Mouse (Mus musculus): Measurements from ENCODE around the gene Paqr6.

Gene Paqr6

DNA sequence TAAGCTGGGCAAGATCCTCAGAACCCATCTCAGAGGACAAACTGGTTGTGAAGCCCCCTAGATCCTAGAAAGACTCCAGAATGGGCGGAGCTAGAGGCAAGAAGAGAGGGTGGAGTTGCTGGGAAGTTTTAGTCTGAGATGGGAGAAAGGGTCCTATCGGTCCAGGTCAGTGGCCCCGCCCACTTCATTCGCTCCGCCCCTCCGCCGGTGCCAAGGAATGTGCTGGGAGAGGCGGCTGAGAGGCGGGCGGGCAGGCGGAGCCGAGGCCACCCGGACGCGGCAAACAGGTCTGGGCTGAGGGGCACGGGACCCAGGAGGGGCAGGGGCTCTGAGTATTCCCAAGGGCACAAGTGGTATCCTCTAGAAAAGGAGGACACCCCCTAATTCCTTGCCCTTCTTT is at the start of gene Paqr6:
TSS of gene Paqr6 (plus strand) at position 248 of the 400 bp plus-strand sequence.
- DNase-seq (ENCODE audit: low spot score in 2 of 2), result peak in 1 of 2 experiments; percentile 50

DNA sequence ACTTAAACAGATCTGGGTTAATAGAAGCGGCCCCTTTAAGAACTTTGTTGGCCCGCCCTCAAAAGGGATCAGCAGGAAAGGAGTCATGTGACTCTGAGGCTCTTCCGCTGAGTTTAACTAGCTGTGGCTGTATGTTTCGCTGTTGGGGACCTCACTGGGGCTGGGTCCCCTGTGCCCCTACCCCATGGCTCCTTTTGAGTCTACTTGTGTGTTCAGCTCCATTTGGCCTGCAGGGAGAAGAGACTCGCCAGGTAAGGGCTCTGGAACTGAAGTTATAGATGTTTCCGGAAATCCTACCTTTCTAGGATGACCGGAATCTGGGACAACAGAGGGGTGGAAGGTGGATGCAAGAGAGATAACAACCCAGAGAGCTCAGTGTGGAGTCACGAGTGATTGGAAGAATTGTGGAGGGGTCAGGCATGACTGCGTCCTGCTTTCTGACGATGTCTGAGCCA is 39.4 kb upstream of the Paqr6 start, which contains the start of gene Glmp:
TSS of gene Glmp (plus strand) at position 73 of the 455 bp plus-strand sequence.
- DNase-seq (ENCODE audit: low spot score in 2 of 2), result peak in 1 of 2 experiments; percentile 30

DNA sequence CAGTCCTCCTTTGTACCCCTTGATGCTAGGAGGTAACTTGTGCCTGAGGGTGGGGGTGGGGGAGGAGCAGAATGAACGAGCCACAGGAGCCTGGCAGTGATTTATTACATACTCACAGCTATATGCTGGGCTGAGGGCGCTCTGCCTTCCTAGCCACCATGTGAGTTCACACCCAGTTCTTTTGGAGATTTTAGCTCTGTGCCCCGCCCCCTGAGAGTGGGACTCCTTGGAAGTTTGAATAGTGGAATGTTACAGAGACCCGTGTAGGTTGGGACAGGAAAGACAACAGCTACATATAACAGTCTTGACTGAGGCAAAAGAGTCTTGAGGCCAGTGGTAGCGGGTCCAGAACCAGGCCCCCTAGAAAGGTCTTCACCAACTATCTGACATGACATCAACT is 35.4 kb upstream of the Paqr6 start:
- DNase-seq (ENCODE audit: low spot score in 2 of 2), result no peak

DNA sequence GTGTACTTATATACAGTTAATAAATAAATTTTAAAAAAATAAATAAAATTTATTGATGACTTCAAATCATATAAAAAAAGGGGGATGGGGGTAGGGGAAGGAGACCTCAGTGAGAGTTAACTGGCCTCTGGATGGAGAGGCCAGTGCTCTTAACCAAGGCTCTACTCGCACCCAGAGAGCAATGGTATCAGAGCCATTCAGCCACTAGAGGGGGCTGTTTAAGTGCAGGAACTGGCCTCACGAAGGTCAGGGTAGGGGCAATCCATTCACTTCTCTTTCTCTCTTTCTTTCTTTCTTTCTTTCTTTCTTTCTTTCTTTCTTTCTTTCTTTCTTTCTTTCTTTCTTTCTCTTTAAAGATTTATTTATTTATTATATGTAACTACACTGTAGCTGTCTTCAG is 33.1 kb upstream of the Paqr6 start:
- DNase-seq (ENCODE audit: low spot score in 2 of 2), result no peak

DNA sequence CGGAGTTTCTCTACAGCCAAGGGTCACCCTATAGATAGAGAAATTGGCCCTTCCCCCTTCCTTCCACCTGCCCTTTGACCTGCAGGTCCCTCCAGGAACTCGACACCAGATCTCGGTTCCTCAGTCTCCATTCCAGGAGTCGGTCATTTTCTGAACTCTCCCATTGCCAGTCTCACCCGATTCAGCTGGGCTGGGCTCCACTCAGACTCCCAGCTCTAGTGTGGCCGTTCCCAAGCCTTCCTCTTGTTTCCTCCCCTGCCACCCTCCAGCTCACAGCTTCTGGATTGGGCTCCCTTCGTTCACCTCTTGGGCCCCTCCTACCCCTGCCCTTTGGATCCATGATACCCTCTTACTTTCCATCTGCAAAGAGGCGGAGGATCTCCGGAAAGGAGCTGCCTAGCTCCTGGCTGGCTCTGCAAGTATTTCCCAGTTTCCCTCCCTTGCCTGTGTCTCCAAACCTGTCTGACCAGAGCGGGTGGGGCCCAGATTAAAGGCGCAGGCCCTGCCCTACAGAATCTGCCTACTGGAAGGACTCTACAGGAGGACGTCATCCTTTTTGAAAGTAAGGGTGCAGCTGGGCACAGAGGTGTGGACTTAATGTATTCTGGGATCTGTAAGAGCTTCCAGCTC is 30.2 kb upstream of the Paqr6 start:
- no peak for DNase-seq (ENCODE audit: low spot score in 2 of 2)

DNA sequence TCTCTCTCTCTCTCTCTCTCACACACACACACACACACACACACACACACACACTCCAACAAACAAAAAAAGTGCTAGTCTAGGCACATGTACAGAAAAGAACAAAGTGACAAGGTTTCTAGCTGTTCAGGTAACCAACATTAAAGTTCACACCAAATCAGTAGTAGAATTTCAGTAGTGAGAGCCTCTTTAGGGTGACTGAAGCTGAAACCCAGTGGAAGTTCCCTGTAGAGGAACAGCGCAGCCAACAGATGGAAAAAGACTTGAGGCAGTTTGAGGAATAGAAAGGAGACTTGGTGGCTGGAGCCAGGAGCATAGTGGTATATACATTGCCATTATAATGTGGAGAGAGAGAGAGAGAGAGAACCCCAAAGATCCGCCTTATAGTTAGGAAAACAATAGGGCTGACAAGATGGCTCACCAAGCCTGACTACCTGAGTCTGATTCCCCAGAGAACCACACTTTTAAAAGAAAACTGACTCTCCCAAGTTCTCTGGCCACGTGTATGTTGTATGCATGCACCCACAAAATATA is 29.4 kb upstream of the Paqr6 start:
- no peak for DNase-seq (ENCODE audit: low spot score in 2 of 2)

DNA sequence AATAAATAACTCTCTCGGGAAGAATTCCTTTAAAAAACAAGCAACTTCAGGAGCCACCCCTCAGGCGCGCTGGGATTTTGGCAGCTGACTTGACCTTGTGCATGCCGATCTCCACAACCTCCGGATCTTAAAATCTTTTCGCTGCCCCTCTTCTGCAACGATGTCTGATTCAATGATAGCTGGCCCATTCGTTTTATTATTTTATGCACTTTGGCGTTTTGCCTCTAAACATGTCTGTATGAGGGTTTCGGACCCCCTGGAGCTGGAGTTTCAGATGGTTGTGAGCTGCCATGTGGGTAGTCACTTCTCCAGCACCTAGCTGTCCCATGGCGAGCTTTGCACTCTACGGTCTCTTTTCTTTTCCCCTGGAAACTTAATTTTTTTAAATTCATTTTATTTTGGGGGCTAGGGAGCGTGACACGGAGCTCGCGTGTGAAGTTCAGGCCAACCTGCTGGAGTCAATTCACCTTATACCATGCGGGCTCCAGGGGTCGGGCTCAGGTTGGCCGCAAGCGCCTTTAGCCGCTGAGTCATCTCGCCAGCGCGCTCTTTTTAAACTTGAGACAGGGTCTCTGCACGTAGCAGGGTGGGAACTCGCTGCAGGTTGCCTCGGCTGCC is 28.8 kb upstream of the Paqr6 start:
- no peak for DNase-seq (ENCODE audit: low spot score in 2 of 2)

DNA sequence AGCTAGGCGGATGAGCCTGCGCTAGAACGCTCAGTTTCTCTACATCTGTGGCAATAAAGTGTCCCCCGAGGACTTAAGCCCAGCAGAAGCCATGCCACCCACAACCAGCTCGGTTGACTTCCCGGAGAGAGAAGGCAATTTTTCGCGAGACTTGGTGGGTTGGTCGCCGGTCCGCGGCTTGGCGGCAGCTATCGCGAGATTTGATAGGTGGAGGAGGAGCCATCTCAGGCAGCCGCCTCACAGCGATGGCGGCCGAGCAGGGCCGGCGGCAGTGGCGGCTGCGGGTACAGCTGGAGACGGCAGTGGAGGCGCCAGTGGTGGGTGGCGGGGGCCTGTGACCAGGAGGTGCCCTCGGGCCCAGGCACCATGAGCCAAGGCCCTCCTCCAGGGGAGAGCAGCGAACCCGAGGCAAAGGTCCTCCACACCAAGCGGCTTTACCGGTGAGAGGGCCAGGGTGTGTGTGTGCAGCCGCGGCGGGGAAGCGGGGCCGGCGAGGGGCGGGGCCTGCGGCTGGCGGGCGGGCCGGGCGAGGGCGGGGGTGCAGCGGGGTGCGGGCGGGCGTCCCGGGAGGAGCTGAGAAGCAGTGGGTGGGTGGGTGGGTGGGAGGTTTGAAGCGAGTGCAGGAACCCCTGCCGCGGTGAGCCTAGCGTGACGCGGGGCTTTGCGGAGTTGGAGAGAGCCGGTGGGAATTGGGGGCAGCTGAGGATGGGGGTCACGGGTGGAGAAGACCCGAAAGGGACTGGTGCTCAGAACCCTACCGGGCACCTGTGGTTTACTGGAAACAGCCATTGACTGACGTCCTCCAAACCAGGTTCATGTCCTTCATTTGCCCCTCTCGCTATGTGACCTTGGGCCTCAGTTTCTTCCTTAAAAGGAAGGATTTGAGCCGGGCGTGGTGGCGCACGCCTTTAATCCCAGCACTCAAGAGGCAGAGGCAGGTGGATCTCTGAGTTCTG is 28.0 kb upstream of the Paqr6 start, which contains the start of the genes Tmem79 and Smg5:
TSS of gene Tmem79 (minus strand) at position 91 of the 956 bp plus-strand sequence.
TSS of gene Smg5 (plus strand) at position 203 of the 956 bp plus-strand sequence.
- peak; percentile 88 to 95 for DNase-seq (ENCODE audit: low spot score in 2 of 2)

DNA sequence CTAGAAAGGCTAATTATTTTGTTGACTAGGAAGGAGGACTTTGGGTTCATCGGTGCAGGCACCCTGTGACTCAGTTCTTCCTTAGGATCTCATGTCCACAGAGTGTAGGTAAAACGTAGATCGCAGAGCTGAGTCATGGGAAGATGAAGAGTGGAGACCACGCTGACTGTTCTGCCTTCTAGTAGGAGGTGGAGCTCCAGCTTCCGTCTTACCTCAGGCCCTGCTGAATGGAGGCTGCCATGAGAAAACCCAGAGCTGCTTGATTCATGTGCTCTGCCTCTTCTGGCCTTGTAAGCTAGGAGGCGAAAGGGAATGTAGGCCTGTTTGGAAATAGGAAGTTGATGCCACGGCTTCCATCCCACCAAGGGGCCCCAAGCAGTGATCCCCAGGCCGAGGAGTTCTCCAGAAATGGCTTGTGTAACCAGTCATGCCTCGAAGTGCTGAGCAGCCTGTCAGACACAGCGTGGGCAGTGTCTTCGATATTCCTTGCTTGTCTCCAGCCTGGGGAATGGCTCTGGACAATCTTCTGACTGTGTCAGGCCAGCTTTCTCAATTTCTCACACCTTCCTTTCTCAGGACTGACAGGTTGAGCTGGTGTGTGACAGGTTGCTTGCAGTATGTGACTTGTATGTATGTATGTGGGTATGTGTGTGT is 26.9 kb upstream of the Paqr6 start:
- DNase-seq (ENCODE audit: low spot score in 2 of 2), result no peak

DNA sequence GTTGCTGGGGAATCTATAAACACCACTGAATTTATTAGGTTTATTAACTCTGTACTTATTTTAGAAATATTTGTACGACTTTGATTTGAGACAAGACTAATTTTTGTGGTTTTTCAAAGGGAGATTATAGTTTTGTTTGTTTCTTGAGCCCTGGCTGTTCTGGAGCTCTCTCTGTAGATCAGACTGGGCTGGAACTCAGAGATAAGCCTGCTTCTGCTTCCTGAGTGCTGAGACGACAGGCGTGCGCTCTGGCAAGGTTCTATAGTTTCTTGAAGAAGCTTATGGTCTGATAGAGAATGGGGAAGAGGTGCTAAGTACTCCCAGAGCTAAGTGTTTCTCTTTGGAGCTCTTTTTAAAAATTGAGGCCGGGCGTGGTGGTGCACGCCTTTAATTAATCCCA is 26.1 kb upstream of the Paqr6 start:
- DNase-seq (ENCODE audit: low spot score in 2 of 2), result no peak

DNA sequence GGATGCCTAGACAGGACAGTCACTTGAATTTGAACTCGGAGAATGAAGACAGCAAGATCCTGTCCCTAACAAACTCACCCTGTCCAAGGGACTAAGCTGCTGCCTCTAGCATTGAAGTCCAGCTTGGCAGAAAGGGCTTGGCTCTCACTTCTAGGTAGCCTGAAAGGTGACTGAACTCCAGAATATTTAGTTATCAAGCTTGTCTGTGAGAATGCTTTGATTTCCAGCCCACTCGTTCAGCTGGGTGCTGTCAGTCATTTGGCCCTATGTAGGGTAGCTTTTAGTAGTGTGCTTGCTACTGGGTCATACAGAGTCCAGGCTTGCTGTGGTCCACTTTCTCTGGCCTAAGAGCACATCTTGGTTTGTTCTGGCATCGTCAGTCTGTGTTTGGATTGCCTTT is 25.4 kb upstream of the Paqr6 start:
- no peak for DNase-seq (ENCODE audit: low spot score in 2 of 2)

DNA sequence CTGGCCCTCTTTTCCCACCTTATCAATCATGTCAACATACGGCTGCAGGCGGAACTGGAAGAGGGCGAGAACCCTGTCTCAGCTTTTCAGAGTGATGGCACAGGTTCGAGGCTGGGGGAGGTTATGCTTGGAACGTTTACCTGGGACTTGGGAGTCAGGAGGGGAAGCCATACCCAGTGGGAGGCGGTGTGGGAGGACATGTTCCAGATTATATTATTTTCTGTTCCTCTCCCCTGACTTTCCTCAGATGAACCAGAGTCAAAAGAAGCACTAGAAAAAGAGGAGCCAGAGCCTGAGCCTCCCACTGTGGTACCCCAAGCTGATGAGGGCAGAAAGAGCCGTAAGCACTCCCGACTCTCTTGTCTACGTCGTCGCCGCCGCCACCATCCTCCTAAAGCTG is 13.7 kb upstream of the Paqr6 start:
- DNase-seq (ENCODE audit: low spot score in 2 of 2), result no peak

DNA sequence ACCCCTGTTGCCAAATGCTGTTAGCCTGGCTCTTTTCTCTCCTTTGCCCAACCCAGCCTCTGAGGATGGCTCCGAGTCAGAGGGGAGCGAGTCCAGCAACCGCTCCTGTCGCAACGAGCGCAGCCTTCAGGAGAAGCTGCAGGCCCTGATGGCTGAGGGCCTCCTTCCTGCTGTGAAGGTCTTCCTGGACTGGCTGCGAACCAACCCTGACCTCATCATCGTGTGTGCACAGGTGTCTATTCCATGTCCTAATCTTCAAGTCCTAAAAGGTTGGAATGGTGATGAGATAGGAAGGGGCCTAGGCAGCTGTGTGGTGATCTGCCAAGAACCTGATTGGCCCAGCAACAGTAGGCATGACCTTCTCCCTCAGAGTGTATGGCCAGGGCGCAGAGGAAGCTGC is 11.5 kb upstream of the Paqr6 start:
- DNase-seq (ENCODE audit: low spot score in 2 of 2), result no peak

DNA sequence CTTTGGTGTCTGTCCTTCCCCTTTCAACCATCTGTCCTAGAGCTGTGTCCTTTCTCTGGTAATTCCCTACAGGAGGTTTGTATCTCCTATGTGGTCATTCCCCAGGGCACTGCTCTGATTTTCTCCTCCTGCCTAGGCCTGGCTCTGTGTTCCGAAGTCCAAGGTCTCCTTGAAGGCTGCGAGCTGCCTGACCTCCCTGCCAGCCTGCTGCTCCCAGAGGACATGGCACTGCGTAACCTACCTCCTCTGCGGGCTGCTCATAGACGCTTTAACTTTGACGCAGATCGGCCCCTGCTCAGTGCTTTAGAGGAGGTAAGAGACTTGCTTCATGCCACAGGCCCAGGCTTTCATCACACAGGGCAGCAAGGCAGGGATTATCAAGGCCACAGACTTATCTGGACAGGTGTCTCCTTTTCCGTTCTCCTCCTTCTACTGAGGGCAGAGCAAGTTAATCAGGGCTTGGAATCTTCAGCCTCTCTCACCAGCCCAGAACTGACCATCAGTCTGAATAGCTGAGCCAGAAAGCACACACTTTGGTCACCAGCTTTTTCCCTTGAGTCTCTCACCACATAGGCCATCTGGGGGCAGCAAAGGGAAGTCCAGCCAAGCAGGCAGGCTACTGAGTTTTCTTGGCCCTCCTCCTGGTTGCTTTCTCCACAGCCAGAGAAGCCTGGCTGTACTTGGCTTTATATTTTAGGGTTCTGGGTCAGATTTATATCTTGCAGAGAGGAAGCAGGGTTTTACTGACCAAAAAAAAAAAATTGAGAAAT is 9.8 kb upstream of the Paqr6 start:
- no peak for DNase-seq (ENCODE audit: low spot score in 2 of 2)

DNA sequence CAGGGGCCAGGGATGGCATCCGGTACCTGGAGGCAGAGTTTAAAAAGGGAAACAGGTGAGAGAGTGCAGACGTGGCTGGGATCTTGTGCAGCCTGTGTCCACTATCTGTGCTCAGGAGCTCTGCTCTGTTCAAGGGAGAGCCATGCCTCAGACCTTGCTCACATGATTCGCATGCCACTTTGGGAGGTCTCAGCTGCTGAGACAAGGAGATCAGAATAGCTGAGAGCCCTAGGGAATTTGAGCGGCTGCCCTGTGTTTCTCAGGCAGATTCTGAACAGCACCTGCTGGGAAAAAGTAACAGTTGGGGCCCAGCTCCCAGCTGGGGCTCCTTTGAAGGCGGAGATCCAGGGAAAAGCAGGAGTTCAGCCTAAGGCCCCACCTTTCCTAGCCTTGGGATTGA is 4.8 kb upstream of the Paqr6 start:
- DNase-seq (ENCODE audit: low spot score in 2 of 2), result no peak

DNA sequence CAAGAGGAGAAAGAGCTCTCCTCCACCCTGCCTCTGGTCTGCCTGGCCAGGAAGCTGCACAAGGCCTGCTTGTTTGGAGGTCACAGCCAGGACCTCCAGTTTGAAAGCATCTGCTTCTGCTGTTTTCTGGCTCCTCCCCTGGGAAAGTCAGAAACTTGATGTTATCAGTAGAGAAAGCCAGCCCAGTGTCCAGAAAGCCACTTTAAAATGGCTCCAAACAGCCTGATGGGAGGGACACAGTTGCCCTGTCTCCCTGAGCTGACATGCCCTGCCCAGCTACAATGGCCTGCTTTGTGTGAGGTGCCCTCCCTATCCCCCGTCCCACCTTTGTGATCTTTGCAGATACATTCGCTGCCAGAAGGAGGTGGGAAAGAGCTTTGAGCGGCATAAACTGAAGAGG is 4.4 kb upstream of the Paqr6 start:
- no peak for DNase-seq (ENCODE audit: low spot score in 2 of 2)

DNA sequence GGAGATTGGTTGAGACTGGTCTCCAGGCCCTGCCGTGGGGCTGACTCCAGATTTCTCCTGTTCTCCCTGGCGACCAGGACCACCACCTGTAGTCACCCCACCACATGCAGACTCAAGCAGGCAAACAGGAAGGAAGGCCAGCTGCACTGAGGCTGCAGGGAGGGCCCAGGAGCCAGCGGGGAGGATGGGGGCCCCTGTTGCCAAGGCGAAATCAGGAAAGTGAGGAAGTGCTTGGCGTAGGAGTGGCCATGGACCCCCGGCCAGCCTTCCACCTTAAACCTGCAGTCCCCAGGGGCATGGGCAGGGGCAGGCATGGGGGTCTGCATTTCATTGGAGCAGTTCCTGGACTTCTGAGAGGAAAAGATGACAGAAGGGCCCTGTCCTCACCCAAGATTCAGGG is 3.3 kb upstream of the Paqr6 start:
- no peak for DNase-seq (ENCODE audit: low spot score in 2 of 2)

DNA sequence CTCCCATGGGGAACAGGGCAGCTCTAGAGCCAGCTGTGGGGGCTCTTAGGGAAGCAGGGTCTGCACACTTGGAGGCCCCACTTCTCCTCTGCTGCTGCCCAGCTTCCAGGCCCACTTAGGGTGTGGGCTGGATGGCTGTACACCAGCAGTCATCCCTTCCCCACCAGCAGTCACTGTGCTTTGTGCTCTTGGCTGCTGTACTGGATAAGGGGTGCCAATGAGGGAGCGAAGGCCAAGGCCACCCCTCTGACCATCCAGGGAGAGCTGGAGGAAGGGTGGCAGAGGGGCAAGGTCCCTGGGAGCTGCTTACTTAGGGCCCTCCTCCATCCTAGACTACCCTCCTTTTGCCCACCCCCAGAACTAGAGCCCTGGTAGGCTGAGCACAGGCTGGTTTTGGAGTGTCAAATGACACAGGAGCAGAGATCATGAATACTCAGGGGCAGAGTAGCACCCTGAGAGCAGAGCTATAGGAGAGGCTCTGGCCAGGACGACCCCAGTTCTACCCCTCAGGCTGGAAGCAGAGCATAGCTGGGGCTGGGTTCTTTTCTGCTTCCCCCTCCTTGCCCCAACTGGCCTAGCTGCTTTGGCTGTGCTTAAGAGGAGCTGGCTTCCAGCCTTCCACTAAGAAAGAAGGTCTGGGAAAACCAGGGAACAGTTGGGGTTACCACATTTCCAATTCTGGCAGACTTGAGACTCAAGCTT is 2.6 kb upstream of the Paqr6 start:
- no peak for DNase-seq (ENCODE audit: low spot score in 2 of 2)

DNA sequence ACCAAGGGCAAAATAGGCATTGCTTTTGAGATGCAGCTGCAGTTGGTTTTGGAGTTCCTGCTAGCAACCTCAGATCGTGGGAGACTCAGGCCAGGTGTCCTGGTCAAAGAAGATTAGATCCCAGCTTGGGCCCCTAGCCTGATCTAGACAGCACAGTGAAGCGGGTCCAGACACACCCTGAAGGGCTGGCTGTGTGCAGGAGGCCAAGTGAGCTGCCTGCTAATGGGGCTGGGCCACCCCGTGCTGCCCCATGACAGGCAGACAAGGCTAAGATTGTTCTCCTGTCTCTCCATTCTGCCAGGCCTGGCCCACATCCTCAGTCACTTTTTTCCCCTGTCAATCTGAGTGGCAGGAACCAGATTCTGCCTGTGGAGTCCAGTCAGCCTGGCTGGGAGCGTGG is 684 bp upstream of the Paqr6 start:
- DNase-seq (ENCODE audit: low spot score in 2 of 2), result no peak

DNA sequence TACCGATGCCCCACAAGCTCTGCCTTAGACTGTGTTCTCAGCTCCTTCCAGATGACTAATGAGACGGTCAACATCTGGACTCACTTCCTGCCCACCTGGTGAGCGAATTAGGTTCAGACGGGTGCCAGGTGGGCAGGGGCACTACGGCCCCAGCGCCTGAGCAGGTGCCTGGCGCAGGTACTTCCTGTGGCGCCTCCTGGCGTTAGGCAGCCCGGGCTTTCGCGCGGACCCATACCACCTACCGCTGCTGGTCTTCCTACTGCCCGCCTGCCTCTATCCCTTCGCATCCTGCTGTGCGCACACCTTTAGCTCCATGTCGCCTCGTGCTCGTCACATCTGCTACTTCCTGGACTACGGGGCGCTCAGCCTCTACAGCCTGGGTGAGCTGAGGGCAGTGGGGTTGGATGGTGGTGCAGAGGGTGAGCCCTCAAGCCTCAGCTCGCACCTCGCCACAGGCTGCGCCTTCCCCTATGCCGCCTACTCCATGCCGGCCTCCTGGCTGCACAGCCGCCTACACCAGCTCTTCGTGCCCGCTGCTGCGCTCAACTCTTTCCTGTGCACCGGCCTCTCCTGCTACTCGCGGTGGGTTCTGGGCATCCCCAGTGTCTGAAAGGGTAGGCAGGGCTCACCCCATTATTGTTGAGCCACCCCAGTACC is 1.4 kb downstream of the Paqr6 start:
- no peak for DNase-seq (ENCODE audit: low spot score in 2 of 2)
